Mouse (Mus musculus) layer of hippocampus, postnatal 36 days (tissue): ENCODE measurements around the gene Cd300a. TPM values are rescaled to one million over a fixed set of nuclear protein-coding genes. Genes with fewer than 3 reads are reported as not detected.
A peak's percentile ranks its signal among the peaks of the same experiment; 100 is the strongest.

Experiments
- DNase-seq, 2 experiments: peaks; one replicate each; pipeline ENCODE4 v3.0.0; 2022
- total RNA-seq, 2 experiments: library from RNA; stranded (reverse); gene quantifications; 2 replicates each; pipeline ENCODE4 v1.2.3; 2021

Gene Cd300a
- under 1 TPM; 0.40 to 0.56 TPM for total RNA-seq

- DNase-seq = no peak
Observed at GRCm38 (mm10) chr11:114889991-114890518, at the start of gene Cd300a. Cd300a (plus strand) TSS chr11:114890041.

GRCm38 (mm10) chr11:114843818-114844463 lies 45.9 kb upstream of the Cd300a start:
- DNase-seq = no peak

GRCm38 (mm10) chr11:114844464-114845220 lies 45.2 kb upstream of the Cd300a start:
- no peak for DNase-seq

DNA sequence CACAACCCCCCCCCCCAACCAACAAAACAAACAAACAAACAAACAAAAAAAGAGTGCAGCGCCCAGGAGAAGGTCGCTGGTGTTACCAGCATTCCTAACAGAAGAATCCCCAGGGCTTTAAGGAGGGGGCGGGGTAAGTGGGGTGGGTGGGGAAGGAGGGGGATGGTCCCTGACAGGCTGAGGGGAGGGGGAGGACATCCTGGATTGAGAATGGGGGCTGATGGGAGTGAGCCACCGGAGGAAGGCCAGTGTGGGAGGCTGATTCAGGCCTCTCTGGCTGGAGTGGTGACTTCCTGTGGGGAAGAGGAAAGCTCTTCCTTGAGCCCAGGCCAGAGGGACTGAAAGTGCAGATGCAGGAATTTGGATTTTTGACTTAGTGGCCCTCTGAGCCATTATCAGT lies 43.5 kb upstream of the Cd300a start:
- no peak for DNase-seq

- no peak for DNase-seq
Observed at GRCm38 (mm10) chr11:114847008-114847407, 42.8 kb upstream of the Cd300a start.

- no peak for DNase-seq
Observed at GRCm38 (mm10) chr11:114849572-114849971, 40.3 kb upstream of the Cd300a start.

- no peak for DNase-seq
Observed at GRCm38 (mm10) chr11:114850066-114850451, 39.8 kb upstream of the Cd300a start.

DNA sequence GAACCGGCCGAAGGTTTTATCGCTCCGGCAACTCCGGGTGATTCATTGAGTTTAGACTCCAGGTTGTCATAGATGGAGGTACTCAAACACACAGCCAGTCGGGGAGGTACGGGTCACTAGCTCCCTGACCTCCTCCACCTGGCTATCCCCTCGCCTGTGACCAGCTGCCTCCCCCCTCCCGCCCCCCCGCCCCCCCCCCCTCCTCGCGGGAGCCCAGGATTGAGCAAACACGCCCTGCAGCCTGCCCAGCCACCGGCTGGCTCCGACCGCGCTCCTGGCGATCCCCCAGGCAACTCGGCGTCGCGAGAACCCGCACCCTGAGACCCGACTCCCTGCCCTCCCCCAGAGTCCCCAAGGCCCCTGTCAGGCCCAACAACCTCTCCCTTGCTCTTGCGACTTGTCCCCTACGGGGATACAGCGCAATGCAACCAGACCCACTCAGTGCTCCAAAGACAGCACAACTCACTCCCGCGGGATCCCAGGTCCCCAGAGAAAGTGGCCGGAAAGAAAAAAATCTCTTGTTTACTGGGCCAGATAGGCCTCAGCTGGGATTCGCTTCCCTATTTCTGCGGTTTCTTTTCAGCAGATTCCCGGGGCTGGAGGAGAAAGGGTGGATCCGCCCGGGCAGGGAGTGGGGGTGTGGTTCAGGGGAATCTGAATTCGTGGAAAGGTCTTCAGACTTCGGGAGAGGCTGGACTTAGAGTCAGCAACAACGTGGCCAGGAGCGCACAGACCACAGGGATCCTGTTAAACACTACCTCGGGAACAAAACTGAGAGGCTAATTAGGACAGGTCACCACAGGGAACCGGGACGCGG lies 39.2 kb upstream of the Cd300a start, which contains the start of gene Gprc5c:
Gprc5c (plus strand) TSS at position 701 of the 817 bp plus-strand sequence.
- DNase-seq = no peak

DNA sequence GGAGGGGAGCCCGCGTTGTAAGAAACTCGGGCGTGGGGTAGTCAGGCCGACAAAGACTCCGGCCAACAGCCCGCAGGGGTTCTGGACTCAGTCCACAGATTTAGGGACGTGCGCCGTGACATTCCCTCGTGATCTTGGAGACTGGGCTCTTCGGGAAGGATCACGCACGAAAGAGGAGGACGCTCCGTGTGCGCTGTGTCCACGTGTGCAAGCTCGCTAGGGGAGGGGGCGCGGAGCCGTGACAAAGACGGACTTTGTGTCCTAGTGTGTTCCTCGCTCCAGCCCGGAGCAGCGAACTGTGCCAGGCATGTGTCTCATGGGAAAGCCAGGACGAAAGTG lies 38.6 kb upstream of the Cd300a start:
- no peak for DNase-seq

DNA sequence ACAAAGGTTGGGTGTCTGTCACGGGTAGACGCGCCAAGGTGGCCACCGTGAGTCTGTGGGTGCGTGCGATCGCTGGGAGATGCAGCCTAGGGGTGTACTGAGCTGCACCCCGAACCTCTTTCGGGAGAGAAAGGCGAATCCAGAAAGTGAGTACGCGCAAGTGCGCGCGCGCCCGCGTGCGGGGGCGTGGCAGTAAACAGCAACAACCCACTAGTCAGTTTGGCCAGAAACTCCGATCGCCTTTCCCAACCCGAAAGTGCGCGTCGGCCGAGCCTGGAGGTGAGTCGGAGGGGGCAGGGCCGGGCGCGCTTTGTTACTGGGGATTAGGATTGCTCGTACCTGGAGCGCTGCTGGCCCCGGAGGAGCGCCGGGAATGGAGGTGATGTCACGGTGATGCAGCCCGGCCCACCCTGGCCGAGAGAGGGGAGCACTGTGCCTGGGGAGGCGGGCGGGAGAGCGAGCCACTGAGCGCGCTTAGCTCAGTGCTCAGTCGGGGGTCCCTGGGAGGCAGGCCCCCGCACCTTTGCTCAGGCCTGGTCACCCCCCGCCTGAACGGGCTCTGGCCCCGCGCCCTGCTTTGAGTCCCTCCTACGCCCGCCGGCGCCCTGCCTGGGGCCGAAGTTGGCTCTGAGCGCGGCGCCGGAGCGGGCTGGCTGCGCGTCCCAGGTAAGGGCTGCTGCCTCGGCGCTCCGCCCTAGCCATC lies 38.1 kb upstream of the Cd300a start:
- peak; percentile 26 to 29 for DNase-seq

DNA sequence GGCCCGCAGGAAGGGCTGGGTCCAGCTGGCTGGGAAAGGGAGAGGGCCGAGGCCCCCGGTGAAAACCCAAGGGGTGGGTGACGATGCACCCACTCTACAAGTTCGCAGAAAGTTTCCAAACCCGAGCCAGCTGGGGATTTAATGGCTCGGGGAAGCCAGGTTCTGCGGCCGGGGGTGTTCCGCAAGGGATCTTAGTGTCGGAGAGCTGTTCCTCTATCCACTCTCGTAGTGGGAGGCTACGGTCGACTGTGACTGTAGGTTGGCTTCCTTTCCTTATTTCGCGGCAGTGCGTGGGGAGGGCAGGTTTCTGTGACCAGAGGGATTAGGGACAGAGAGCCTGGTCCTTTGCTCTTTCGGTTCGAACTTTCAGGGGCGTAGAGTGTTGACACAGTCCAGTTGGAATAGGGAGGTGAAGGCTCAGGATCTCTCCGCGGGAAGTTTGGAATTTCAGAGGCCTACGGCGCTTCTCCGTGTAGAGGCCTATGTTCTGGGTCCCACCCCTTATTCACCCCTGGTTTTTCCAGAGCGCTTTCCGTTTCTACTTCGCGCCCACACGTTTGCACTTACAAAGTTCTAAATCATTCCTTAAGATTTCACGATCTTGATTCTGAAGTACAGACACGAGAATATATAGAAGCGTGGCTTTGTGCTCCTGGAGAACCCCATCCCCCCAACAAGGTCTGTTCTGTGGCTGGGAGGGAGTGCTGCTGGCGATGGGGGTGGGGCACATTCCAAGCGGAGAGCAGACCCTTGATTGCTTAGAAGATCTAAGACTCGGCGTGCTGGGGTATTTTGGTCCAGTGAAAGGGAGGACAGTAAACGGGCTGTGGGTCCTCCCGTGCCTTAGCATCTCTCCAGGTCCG lies 37.3 kb upstream of the Cd300a start:
- DNase-seq = no peak

GRCm38 (mm10) chr11:114853174-114853838 lies 36.5 kb upstream of the Cd300a start:
- DNase-seq = no peak

DNA sequence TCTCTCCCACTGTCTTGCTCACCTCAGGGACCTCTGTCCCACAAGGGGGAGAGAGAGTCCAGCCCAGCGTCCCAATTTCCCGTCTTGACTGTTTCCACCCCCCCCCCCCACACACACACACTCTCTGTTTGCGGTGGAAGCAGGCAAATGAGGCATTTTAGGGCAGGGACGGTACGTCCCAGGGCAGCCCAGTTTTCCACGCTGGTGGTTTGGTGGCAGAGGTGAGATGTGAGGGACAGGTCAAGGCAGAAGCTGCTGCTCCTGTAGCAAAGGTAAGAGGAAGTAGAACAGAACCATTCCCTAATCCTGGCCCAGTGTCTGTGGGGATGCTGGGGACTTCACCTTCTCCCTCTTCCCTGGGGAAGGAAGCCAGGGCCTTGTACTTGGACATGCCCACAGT lies 35.3 kb upstream of the Cd300a start:
- no peak for DNase-seq

- no peak for DNase-seq
Observed at GRCm38 (mm10) chr11:114856125-114856524, 33.7 kb upstream of the Cd300a start.

DNA sequence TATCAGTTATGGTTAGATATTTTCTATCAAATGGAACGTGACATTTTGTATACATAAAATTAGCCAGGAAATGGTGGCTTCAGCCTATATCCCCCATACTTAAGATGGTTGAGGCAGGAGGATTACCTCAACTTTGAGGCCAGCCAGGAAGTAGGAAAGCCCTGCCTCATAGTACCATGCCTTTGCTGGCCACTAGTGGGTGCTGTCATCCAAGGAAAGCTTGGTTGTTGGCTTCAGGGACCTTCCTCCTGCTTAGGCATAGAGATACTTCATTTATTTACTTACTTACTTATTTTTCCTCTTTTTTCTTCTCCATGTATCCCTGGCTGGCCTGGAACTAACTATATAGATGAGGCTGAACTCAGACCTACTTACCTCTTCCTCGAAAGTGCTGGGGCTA lies 31.2 kb upstream of the Cd300a start:
- DNase-seq = no peak

DNA sequence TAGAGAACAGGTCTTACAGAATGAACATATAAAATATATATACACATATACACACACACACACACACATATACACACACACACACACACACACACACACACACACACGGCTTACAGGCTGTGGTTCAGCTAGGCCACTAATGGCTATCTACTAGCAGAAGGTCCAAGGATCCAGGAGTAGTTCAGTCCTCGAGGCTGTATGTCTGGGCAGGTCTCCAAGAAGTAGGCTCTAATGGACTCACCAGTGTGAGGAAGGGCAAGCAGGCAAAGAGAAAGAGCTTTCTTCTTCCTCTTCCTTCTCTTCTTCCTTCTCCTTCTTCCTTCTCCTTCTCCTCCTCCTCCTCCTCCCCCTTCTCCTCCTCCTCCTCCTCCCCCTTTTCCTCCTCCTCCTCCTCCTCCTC lies 28.8 kb upstream of the Cd300a start:
- DNase-seq = no peak

DNA sequence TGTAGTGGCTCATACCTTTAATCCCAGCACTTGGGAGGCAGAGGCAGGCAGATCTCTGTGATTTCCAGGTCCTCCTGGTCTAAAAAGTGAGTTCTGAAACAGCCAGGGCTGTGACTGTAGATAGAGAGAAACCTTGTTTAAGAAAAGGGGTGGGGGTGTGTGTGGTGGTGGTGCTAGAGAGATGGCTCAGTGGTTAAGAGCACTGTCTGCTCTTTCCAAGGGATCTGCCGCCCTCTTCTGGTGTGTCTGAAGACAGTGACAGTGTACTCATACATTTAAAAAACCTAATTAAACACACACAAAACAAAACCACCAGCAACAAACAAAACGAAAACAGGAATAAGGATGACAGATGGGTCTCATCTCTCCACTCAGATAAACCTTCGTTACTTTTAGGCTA lies 27.2 kb upstream of the Cd300a start:
- DNase-seq = no peak

DNA sequence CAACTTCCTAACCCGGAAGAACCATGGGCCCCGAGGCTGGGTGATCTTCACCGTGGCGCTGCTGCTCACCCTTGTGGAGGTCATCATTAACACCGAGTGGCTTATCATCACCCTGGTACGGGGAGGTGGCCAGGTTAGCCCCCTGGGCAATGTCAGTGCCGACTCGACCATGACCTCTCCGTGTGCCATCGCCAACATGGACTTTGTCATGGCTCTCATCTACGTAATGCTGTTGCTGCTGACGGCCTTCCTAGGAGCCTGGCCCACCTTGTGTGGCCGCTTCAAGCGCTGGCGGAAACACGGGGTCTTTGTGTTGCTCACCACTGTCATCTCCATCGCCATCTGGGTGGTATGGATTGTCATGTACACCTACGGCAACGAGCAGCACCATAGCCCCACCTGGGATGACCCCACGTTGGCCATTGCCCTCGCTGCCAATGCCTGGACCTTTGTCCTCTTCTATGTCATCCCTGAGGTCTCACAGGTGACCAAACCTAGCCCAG lies 25.9 kb upstream of the Cd300a start:
- DNase-seq = no peak

GRCm38 (mm10) chr11:114865999-114866398 lies 23.8 kb upstream of the Cd300a start:
- DNase-seq = no peak

DNA sequence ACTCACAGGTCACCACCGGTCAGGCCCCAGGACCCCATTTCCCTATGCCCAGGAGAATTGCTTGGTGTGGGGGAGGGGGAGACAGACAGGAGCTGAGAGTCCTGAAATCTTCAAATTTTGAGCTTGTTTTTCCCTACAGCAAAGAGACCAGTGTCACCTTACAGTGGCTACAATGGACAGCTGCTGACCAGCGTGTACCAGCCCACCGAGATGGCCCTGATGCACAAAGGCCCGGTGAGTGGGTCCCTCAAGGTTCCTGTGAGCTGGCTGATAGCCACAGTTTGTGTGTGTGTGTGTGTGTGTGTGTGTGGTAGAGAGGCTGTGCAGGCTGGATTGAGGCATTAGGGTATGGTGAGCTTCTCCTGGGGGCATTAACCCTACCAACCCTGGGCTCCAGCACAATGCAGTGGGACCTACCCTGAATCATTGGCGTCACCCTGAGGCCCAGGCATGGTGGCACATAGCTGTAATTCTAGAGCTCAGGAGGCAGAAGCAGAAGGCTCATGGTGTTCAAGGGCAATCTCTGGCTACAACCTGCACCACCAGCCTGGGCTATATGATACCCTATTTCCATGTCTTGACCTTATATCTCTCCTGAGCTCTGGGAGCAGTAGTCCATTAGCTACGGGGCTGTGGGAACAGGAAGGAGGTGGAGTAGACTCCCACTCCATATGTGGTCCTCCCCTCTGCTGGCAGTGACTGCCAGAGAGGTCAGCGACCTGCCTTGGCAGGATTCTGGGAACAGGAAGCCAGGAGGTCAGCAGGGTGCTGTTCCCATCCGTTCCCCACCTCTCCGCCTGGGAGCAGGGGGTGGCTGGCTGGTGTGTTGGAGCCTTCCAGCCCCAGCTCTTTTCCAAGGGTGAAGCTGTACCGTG lies 23.1 kb upstream of the Cd300a start:
- no peak for DNase-seq
